Mouse (Mus musculus) liver, adult 2 months (tissue): ENCODE results near the gene Acox3.

Experiments used
- CTCF ChIP-seq: fragments of 200-500 bp; IDR thresholded peaks from 2 replicates; pipeline ENCODE4 v1.5.1; 2011; ENCODE audit warnings: low read depth, low read length, control low read depth
- POLR2A ChIP-seq: fragments of 200-500 bp; IDR thresholded peaks from 2 replicates; pipeline ENCODE4 v1.6.1; 2011; ENCODE audit warnings: low read length, control low read depth; ENCODE audit not compliant: insufficient read depth; ENCODE audit errors: extremely low read depth

GRCm38 (mm10) chr5:35605355-35605754, 22.5 kb downstream of the Acox3 start:
- TF ChIP-seq CTCF, result no peak
- no peak for TF ChIP-seq POLR2A
